Mouse (Mus musculus) ES-Bruce4 (cell line): ENCODE measurements around the gene Ndufb3. TPM values are rescaled to one million over a fixed set of nuclear protein-coding genes. Genes with fewer than 3 reads are reported as not detected.
"Not testable (repeated sequence)": the region's sequence is repeated elsewhere in the genome, so short reads cannot be mapped to it uniquely, and the experiment has no call there.

ENCODE experiments used
- H3K27ac ChIP-seq: 2 replicates; pipeline ENCODE4 v1.5.1; 2012; ENCODE audit warnings: low read length, inconsistent platforms; ENCODE audit not compliant: insufficient read depth
- H3K27me3 ChIP-seq: 2 replicates; pipeline ENCODE4 v1.6.1; 2012; ENCODE audit warnings: mild to moderate bottlenecking, low read length, inconsistent platforms; ENCODE audit not compliant: control insufficient read depth, poor library complexity, insufficient read depth, severe bottlenecking
- H3K36me3 ChIP-seq: 2 replicates; pipeline ENCODE4 v1.6.1; 2012; ENCODE audit warnings: inconsistent platforms, mild to moderate bottlenecking, low read length, moderate library complexity; ENCODE audit not compliant: control insufficient read depth, poor library complexity, insufficient read depth, severe bottlenecking
- H3K4me1 ChIP-seq: one replicate; pipeline ENCODE4 v1.8.1; 2011; ENCODE audit warnings: low read length; ENCODE audit not compliant: control insufficient read depth, insufficient read depth
- H3K4me3 ChIP-seq: 2 replicates; pipeline ENCODE4 v1.5.1; 2011; ENCODE audit warnings: low read depth, mild to moderate bottlenecking, low read length
- H3K9ac ChIP-seq: 2 replicates; pipeline ENCODE4 v1.6.1; 2012; ENCODE audit warnings: low read depth, mild to moderate bottlenecking, inconsistent platforms; ENCODE audit not compliant: poor library complexity, severe bottlenecking
- H3K9me3 ChIP-seq: replicated peaks from 2 replicates; pipeline ENCODE4 v1.6.1; 2012; ENCODE audit warnings: mild to moderate bottlenecking, low read length, inconsistent platforms; ENCODE audit not compliant: control insufficient read depth, poor library complexity, insufficient read depth, severe bottlenecking
- CTCF ChIP-seq: IDR thresholded peaks from one replicate; pipeline ENCODE4 v1.8.1; 2011; ENCODE audit warnings: low read depth, low read length
- EP300 ChIP-seq: IDR thresholded peaks from 2 replicates; pipeline ENCODE4 v1.6.1; 2011; ENCODE audit warnings: low read depth, low read length; ENCODE audit not compliant: insufficient read depth
- POLR2A ChIP-seq: IDR thresholded peaks from one replicate; pipeline ENCODE4 v1.8.1; 2011; ENCODE audit warnings: low read length; ENCODE audit not compliant: insufficient read depth
- polyA plus RNA-seq: library from polyadenylated mRNA; stranded (reverse); fragments of >200 nt; gene quantifications from 2 replicates; pipeline ENCODE4 v1.2.4, GENCODE M21; 2011; ENCODE audit warnings: low read depth; ENCODE audit not compliant: missing spikeins, insufficient read depth, insufficient read length

The Ndufb3 gene
- polyA plus RNA-seq = 87.0 and 97.9 TPM in 2 replicates

GRCm38 (mm10) chr1:58586171-58586997 is at the start of gene Ndufb3, which contains the start of gene Fam126b:
Ndufb3 (plus strand) TSS chr1:58586384.
Fam126b (minus strand) TSS chr1:58586323.
- H3K9ac ChIP-seq = peak within 1 kb of the TSS; percentile 47
- no peaks in the 10 kb centered on the region for H3K36me3 ChIP-seq
- H3K4me1 ChIP-seq = no peaks in the 10 kb centered on the region
- H3K4me3 ChIP-seq = peak within 1 kb of the TSS; percentile 80
- H3K9me3 ChIP-seq = no peaks in the 10 kb centered on the region
- TF ChIP-seq EP300 (no peak), POLR2A (peak; percentile 43)
- H3K27me3 ChIP-seq = no peaks in the 10 kb centered on the region
- no peak within 1 kb of the TSS for H3K27ac ChIP-seq

GRCm38 (mm10) chr1:58541386-58541785 is 44.8 kb upstream of the Ndufb3 start:
- Histone ChIP-seq H3K9me3 (no peaks in the 10 kb centered on the region), H3K27ac (no peak overlapping the region), H3K4me1 (no peaks in the 10 kb centered on the region), H3K4me3 (no peak overlapping the region), H3K27me3 (no peaks in the 10 kb centered on the region), H3K9ac (no peak overlapping the region), H3K36me3 (peaks cover 3% of the 10 kb centered on the region)
- TF ChIP-seq EP300 (no peak), POLR2A (no peak), CTCF (no peak)

- not testable (repeated sequence) for H3K9ac ChIP-seq, H3K27ac ChIP-seq, H3K36me3 ChIP-seq, H3K27me3 ChIP-seq, H3K4me3 ChIP-seq, H3K9me3 ChIP-seq, H3K4me1 ChIP-seq
Observed at GRCm38 (mm10) chr1:58560370-58560769, 25.8 kb upstream of the Ndufb3 start.

DNA sequence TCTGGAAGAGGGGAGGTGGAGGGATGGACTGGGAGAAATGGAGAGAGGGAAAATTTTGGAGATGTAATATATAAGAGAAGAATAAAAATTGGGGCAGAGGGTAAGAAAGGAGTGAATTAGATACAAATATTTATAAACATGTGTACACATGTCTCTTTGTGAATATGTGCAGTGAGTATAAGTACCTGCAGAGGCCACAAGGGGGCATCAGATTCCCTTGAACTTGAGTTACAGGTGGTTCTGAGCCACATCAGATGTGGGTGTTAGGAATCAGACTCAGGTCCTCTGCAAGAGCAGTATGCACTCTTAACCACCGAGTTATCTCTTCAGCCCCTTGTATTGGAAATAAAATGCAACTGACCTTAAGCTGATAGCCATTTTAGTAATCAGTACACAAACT is 23.7 kb upstream of the Ndufb3 start:
- no peaks in the 10 kb centered on the region for H3K36me3 ChIP-seq
- H3K27me3 ChIP-seq = no peaks in the 10 kb centered on the region
- no peak overlapping the region for H3K27ac ChIP-seq
- no peaks in the 10 kb centered on the region for H3K9me3 ChIP-seq
- H3K4me3 ChIP-seq = no peak overlapping the region
- H3K9ac ChIP-seq = no peak overlapping the region
- TF ChIP-seq EP300 = no peak
- TF ChIP-seq POLR2A = no peak
- no peak for TF ChIP-seq CTCF
- H3K4me1 ChIP-seq = no peaks in the 10 kb centered on the region

DNA sequence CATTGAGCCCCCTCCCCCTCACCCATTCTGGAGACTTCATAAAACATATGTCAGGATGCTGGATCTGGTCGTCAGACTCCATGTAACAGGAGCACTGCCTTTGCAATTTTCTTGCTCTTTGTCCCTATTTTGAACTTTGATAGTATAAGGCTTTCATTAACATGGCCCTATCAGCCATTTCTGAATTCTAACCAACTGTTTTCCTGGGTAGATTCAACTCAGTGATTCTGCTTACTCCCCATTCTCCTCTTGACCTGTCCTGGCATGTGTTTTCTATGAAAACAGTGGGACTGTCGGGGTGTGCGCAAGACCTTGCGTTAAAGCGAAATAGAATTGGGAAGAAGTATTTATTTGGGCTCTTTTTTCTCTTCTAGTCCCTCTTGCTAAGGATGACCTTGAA is 21.2 kb upstream of the Ndufb3 start:
- Histone ChIP-seq H3K9ac (no peak overlapping the region), H3K27ac (no peak overlapping the region)
- no peak for TF ChIP-seq EP300
- no peak for TF ChIP-seq POLR2A
- no peak for TF ChIP-seq CTCF

GRCm38 (mm10) chr1:58566621-58567020 is 19.6 kb upstream of the Ndufb3 start:
- no peaks in the 10 kb centered on the region for H3K9me3 ChIP-seq

More for the DNA sequence above, 21.2 kb upstream of the Ndufb3 start:
- no peaks in the 10 kb centered on the region for H3K9me3 ChIP-seq
- no peaks in the 10 kb centered on the region for H3K27me3 ChIP-seq
- H3K4me1 ChIP-seq = no peaks in the 10 kb centered on the region
- H3K36me3 ChIP-seq = no peaks in the 10 kb centered on the region
- H3K4me3 ChIP-seq = no peak overlapping the region

More at GRCm38 (mm10) chr1:58566621-58567020, 19.6 kb upstream of the Ndufb3 start:
- Histone ChIP-seq H3K4me1 (no peaks in the 10 kb centered on the region), H3K4me3 (no peak overlapping the region), H3K36me3 (no peaks in the 10 kb centered on the region), H3K27ac (no peak overlapping the region), H3K27me3 (no peaks in the 10 kb centered on the region), H3K9ac (no peak overlapping the region)
- TF ChIP-seq CTCF = no peak
- no peak for TF ChIP-seq EP300
- no peak for TF ChIP-seq POLR2A
